Mouse (Mus musculus) heart, embryonic 10.5 days (tissue): Measurements from ENCODE around the gene Olfr547. TPM values are rescaled to one million over a fixed set of nuclear protein-coding genes. Genes with fewer than 3 reads are reported as not detected.
"Not testable (repeated sequence)": the region's sequence is repeated elsewhere in the genome, so short reads cannot be mapped to it uniquely, and the experiment has no call there.

Source experiments
- DNase-seq: peaks from one replicate; pipeline ENCODE4 v3.0.0-alpha.2; 2017; ENCODE audit warnings: low spot score
- H3K27ac ChIP-seq: fragments of 300-500 bp; sonication (generic); 2 replicates; pipeline ENCODE4 v1.5.1; 2016; ENCODE audit warnings: mild to moderate bottlenecking
- H3K27me3 ChIP-seq: fragments of 300-500 bp; sonication (generic); 2 replicates; pipeline ENCODE4 v1.6.1; 2016; ENCODE audit warnings: mild to moderate bottlenecking; ENCODE audit not compliant: poor library complexity, insufficient read depth, severe bottlenecking
- H3K36me3 ChIP-seq: fragments of 300-500 bp; sonication (generic); 2 replicates; pipeline ENCODE4 v1.6.1; 2016; ENCODE audit warnings: mild to moderate bottlenecking, moderate library complexity
- H3K4me1 ChIP-seq: fragments of 300-500 bp; sonication (generic); 2 replicates; pipeline ENCODE4 v1.6.1; 2016; ENCODE audit warnings: mild to moderate bottlenecking
- H3K4me3 ChIP-seq: fragments of 300-500 bp; sonication (generic); 2 replicates; pipeline ENCODE4 v1.5.1; 2016; ENCODE audit warnings: mild to moderate bottlenecking, moderate library complexity
- H3K9me3 ChIP-seq: fragments of 300-500 bp; sonication (generic); 2 replicates; pipeline ENCODE4 v1.6.1; 2016; ENCODE audit warnings: mild to moderate bottlenecking, moderate library complexity
- WGBS: fragments of 180-500 bp; shearing (Covaris S2); methylation state at CpG from one replicate; pipeline ENCODE4 v1.1.7; 2016; 5-methylcytosine and 5-hydroxymethylcytosine counted together
- polyA plus RNA-seq: library from polyadenylated mRNA; unstranded; fragments of >200 nt; fragmentation: Nextera tagmentation; extraction: Ambion mirVana; gene quantifications from 2 replicates; pipeline ENCODE4 v1.2.1, GENCODE M21; 2016

Olfr547 gene
- not detected in 2 replicates for polyA plus RNA-seq

- Histone ChIP-seq H3K4me3 (no peak within 1 kb of the TSS), H3K4me1 (no peaks in the 10 kb centered on the region), H3K27me3 (no peaks in the 10 kb centered on the region), H3K27ac (no peak within 1 kb of the TSS), H3K36me3 (no peaks in the 10 kb centered on the region), H3K9me3 (no peaks in the 10 kb centered on the region)
- DNase-seq: no peak
- WGBS: 63% methylated on average over 1 of the region's 1 CpGs
These were observed at the start of gene Olfr547 for GRCm38 (mm10) chr7:102534449-102534848. Olfr547 (plus strand) TSS chr7:102534749.

GRCm38 (mm10) chr7:102484766-102485165, 49.8 kb upstream of the Olfr547 start:
- not testable (repeated sequence) for DNase-seq, H3K9me3 ChIP-seq, H3K4me3 ChIP-seq, H3K36me3 ChIP-seq, H3K27ac ChIP-seq, H3K4me1 ChIP-seq, H3K27me3 ChIP-seq
- WGBS: 59% methylated on average over 8 of the region's 8 CpGs

GRCm38 (mm10) chr7:102486105-102486504, 48.4 kb upstream of the Olfr547 start:
- Histone ChIP-seq H3K27ac (no peak overlapping the region), H3K36me3 (no peaks in the 10 kb centered on the region), H3K4me3 (no peak overlapping the region), H3K27me3 (no peaks in the 10 kb centered on the region), H3K9me3 (no peaks in the 10 kb centered on the region), H3K4me1 (peaks cover 9% of the 10 kb centered on the region; the same call in 1 of the 2 replicates)
- WGBS: 13% methylated on average over 1 of the region's 1 CpGs
- DNase-seq: no peak

- DNase-seq: no peak
- Histone ChIP-seq H3K4me3 (no peak within 1 kb of the TSS), H3K27ac (no peak within 1 kb of the TSS), H3K36me3 (no peaks in the 10 kb centered on the region), H3K4me1 (peaks cover 9% of the 10 kb centered on the region; the same call in 1 of the 2 replicates), H3K9me3 (no peaks in the 10 kb centered on the region), H3K27me3 (no peaks in the 10 kb centered on the region)
- WGBS: 69% methylated on average over 1 of the region's 1 CpGs
These were observed 46.4 kb upstream of the Olfr547 start, which contains the start of gene Olfr544 for GRCm38 (mm10) chr7:102488161-102488560. Olfr544 (minus strand) TSS chr7:102488313.

GRCm38 (mm10) chr7:102494416-102494815, 40.1 kb upstream of the Olfr547 start:
- H3K27me3 ChIP-seq, H3K4me1 ChIP-seq, H3K9me3 ChIP-seq, H3K4me3 ChIP-seq, DNase-seq, H3K36me3 ChIP-seq, H3K27ac ChIP-seq: not testable (repeated sequence)
- 40% methylated on average over 7 of the region's 7 CpGs for WGBS

GRCm38 (mm10) chr7:102499473-102499872, 35.1 kb upstream of the Olfr547 start, which contains the start of gene Olfr545:
Olfr545 (minus strand) TSS chr7:102499573.
- Histone ChIP-seq H3K9me3 (no peaks in the 10 kb centered on the region), H3K4me3 (no peak within 1 kb of the TSS), H3K27ac (no peak within 1 kb of the TSS), H3K36me3 (no peaks in the 10 kb centered on the region), H3K27me3 (no peaks in the 10 kb centered on the region), H3K4me1 (no peaks in the 10 kb centered on the region)
- WGBS: 60% methylated on average over 3 of the region's 3 CpGs
- no peak for DNase-seq

GRCm38 (mm10) chr7:102501986-102502385, 32.6 kb upstream of the Olfr547 start:
- no peaks in the 10 kb centered on the region for H3K36me3 ChIP-seq
- DNase-seq: no peak
- no peaks in the 10 kb centered on the region for H3K27me3 ChIP-seq
- no peak overlapping the region for H3K27ac ChIP-seq
- 59% methylated on average over 5 of the region's 5 CpGs for WGBS
- H3K4me3 ChIP-seq: no peak overlapping the region
- H3K4me1 ChIP-seq: no peaks in the 10 kb centered on the region
- no peaks in the 10 kb centered on the region for H3K9me3 ChIP-seq

GRCm38 (mm10) chr7:102506848-102507247, 27.7 kb upstream of the Olfr547 start:
- peak; percentile 89 for DNase-seq
- Histone ChIP-seq H3K4me3 (no peak overlapping the region), H3K36me3 (no peaks in the 10 kb centered on the region), H3K9me3 (no peaks in the 10 kb centered on the region), H3K27me3 (peaks cover 15% of the 10 kb centered on the region; the same call in 1 of the 2 replicates), H3K27ac (no peak overlapping the region), H3K4me1 (no peaks in the 10 kb centered on the region; the same call in 1 of the 2 replicates)
- WGBS: 40% methylated on average over 3 of the region's 3 CpGs

- WGBS: 82% methylated on average over 9 of the region's 9 CpGs
- Histone ChIP-seq H3K36me3 (no peaks in the 10 kb centered on the region), H3K27me3 (peaks cover 20% of the 10 kb centered on the region; the same call in 1 of the 2 replicates), H3K4me3 (no peak overlapping the region), H3K4me1 (peaks cover 5% of the 10 kb centered on the region; the same call in 1 of the 2 replicates), H3K27ac (no peak overlapping the region), H3K9me3 (no peaks in the 10 kb centered on the region)
- DNase-seq: peak; percentile 68
These were observed 26.5 kb upstream of the Olfr547 start for GRCm38 (mm10) chr7:102508066-102508465.

GRCm38 (mm10) chr7:102508666-102509065, 25.9 kb upstream of the Olfr547 start:
- peak; percentile 68 for DNase-seq
- Histone ChIP-seq H3K27ac (no peak overlapping the region), H3K27me3 (peaks cover 24% of the 10 kb centered on the region), H3K36me3 (no peaks in the 10 kb centered on the region), H3K4me1 (peaks cover 5% of the 10 kb centered on the region; the same call in 1 of the 2 replicates), H3K4me3 (no peak overlapping the region), H3K9me3 (no peaks in the 10 kb centered on the region)
- 82% methylated on average over 6 of the region's 6 CpGs for WGBS

GRCm38 (mm10) chr7:102509726-102510125, 24.8 kb upstream of the Olfr547 start:
- Histone ChIP-seq H3K36me3 (no peaks in the 10 kb centered on the region), H3K4me3 (no peak overlapping the region), H3K27ac (no peak overlapping the region), H3K27me3 (peaks cover 32% of the 10 kb centered on the region), H3K4me1 (peaks cover 5% of the 10 kb centered on the region; the same call in 1 of the 2 replicates), H3K9me3 (no peaks in the 10 kb centered on the region)
- DNase-seq: peak; percentile 70
- WGBS: 79% methylated on average over 7 of the region's 7 CpGs

- no peak overlapping the region for H3K4me3 ChIP-seq
- H3K27ac ChIP-seq: no peak overlapping the region
- peaks cover 5% of the 10 kb centered on the region; the same call in 1 of the 2 replicates for H3K4me1 ChIP-seq
- 92% methylated on average over 10 of the region's 10 CpGs for WGBS
- no peaks in the 10 kb centered on the region for H3K36me3 ChIP-seq
- peak; percentile 54 for DNase-seq
- peaks cover 32% of the 10 kb centered on the region for H3K27me3 ChIP-seq
- H3K9me3 ChIP-seq: no peaks in the 10 kb centered on the region
These were observed 22.6 kb upstream of the Olfr547 start for GRCm38 (mm10) chr7:102511927-102512326.

GRCm38 (mm10) chr7:102512814-102513435, 21.6 kb upstream of the Olfr547 start:
- Histone ChIP-seq H3K27ac (peak overlapping the region; percentile 87), H3K27me3 (peaks cover 32% of the 10 kb centered on the region), H3K4me1 (peaks cover 5% of the 10 kb centered on the region; the same call in 1 of the 2 replicates), H3K9me3 (no peaks in the 10 kb centered on the region), H3K4me3 (peak overlapping the region; percentile 72), H3K36me3 (no peaks in the 10 kb centered on the region)
- 1% methylated on average over 54 of the region's 54 CpGs for WGBS
- peak; percentile 89 for DNase-seq
